Mouse (Mus musculus) layer of hippocampus, postnatal 25 days (tissue): ENCODE measurements around the gene Erbb2. TPM values are rescaled to one million over a fixed set of nuclear protein-coding genes. Genes with fewer than 3 reads are reported as not detected.

Experiments
- DNase-seq, 2 experiments: peaks; one replicate each; pipeline ENCODE4 v3.0.0; 2022; ENCODE audit warnings: mixed read lengths in 2 of 2, low spot score in 1 of 2; ENCODE audit errors: extremely low spot score in 1 of 2
- total RNA-seq, 2 experiments: library from RNA; stranded (reverse); gene quantifications; 2 replicates each; pipeline ENCODE4 v1.2.3; 2021

Erbb2 gene
- total RNA-seq, 2 experiments from 2014 or later: 1.4 to 3.5 TPM

GRCm38 (mm10) chr11:98414162-98414561 is 1.9 kb downstream of the Erbb2 start:
- DNase-seq: no peak

DNA sequence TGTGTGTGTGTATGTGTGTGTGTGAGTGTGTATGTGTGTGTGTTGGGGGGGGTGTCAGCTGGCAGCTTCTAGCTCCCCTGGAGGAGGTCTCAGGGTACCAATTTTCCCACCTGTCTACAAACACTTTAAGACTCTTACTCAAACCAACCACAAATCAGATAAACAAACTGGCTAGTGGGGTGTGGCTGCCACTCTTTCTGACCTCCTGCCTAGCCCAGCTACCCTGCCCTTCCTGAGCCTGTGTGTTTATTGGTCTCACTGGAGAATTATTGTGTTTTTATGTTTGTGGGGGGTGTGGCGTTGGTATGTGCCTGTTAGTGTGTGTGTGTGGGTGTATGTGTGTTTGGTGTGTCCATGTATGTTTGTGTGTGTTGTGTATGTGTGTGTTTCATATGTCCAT is 4.8 kb downstream of the Erbb2 start:
- DNase-seq: no peak

- DNase-seq: no peak
These were observed 6.0 kb downstream of the Erbb2 start for GRCm38 (mm10) chr11:98418273-98418672.

- DNase-seq: no peak
These were observed 6.8 kb downstream of the Erbb2 start for GRCm38 (mm10) chr11:98418939-98419547.

- DNase-seq: no peak
These were observed 14.3 kb downstream of the Erbb2 start for GRCm38 (mm10) chr11:98426592-98426991.

DNA sequence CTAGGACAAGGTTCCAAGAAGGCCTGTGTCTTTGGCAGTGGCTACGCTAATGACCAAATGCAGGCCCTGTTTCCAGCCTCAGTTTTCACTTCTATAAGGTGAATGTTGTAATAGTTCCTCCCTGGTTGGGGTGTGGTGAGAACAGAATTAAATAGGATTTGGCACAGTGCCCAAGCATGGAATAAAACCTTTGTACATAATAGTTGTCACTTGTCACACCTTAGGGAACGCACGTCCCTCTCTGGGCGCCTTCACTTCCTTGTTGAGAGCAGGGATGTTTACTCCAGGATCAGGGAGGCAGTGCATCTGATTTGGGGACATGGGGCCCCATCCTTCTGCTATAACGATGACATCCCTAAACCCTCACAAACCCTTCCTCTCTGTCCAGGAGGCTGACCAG is 16.2 kb downstream of the Erbb2 start:
- DNase-seq: no peak

- DNase-seq: no peak
These were observed 19.7 kb downstream of the Erbb2 start for GRCm38 (mm10) chr11:98431743-98432502.

GRCm38 (mm10) chr11:98435723-98436122 is 23.5 kb downstream of the Erbb2 start:
- DNase-seq: no peak

GRCm38 (mm10) chr11:98437441-98437840 is 25.2 kb downstream of the Erbb2 start:
- DNase-seq: no peak

DNA sequence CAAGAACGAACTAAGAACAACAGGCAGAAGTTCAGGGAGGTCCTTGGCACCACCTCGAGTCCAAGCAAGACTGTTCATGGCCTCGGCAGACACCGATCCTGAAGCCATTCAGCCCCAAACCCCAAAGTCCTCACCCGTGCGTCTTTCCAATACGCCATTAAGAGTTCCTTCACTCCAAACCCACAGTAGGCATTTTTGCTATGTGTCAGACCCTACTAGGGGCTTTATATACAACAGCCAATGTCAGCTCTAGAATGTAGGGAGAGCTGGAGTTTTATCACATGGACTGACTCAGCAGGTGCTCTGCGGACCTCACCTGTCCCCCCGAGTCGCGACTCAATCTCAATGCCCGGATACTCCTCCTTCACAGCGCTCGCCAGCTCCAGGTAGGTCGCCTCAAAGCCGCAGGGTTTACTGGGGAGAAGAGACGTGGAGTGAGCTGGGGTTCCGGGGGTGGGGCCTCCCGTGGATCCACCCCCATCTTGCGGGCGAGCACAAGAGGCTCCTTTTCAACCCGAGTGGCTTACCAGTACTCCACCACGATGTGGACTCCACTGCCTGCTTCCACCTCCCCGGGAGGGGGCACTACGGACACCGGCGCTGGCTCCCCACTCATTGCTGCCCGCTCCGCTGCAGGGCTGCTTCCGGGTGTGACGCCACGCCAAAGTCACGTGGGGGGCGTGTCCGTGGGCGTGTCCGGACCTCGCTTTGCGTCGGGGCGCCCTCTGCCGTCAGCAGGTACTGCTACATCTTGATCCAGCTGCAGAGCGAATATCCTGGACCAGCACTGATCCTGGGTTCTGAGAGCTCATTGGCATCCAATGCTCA is 26.3 kb downstream of the Erbb2 start, which contains the start of gene Mien1:
Gene Mien1 (minus strand): TSS at position 661 of the 828 bp plus-strand sequence.
- DNase-seq: peak; percentile 97 to 98

DNA sequence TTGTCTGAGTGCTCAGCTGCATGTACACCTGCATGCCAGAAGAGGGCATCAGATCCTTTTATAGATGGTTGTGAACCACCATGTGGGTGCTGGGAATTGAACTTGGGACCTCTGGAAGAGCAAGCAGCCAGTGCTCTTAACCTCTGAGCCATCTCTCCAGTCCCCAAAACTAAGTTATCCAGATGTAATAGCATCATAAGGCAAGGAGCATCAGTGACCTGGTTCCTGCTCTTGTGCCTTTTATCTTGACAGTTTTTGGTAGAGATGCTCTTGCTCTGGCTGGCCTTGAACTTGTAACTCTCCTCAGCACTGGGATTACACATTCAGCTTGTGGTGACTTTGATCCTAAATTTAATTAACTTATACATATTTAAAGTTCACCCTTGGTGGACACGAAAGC is 31.4 kb downstream of the Erbb2 start:
- DNase-seq: no peak

DNA sequence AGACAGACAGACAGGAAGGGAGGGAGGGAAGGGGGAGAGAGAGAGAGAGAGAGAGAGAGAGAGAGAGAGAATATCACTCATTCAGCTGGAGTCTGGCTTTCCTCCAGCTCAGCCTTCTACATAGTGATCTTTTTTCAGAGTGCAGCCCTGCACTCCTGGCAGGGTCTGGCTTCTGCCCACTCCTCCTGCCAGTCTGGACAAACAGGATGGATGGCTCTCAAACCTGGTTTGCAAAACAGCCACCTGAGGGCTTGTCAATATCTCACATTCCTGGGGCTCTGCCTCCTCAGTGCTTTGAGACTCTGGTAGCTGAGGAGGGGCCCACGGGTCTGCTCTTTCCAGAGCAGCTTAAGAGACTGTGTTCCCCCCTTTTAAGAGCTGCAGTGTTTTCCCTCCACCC is 33.0 kb downstream of the Erbb2 start:
- DNase-seq: no peak

GRCm38 (mm10) chr11:98445679-98446078 is 33.4 kb downstream of the Erbb2 start:
- DNase-seq: no peak

DNA sequence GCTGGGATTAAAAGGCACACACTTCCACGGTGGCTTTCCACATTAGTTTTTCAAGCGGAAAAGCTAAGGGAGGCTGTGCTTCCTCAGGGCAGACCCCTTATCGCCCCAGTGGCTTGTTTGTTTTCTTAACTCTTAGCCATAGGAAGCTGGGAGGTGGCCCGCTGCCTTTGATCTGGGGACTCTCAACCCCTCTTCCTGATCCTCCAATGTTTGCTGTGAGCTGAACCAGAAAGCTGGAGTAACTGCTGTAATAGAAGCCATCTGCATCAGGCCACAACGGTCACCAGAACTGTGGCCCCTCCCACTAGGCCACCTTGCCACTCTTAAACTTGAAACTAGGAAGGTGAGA is 33.9 kb downstream of the Erbb2 start, which contains the start of gene Grb7:
Gene Grb7 (plus strand): TSS at position 182 of the 349 bp plus-strand sequence.
- no peak for DNase-seq

DNA sequence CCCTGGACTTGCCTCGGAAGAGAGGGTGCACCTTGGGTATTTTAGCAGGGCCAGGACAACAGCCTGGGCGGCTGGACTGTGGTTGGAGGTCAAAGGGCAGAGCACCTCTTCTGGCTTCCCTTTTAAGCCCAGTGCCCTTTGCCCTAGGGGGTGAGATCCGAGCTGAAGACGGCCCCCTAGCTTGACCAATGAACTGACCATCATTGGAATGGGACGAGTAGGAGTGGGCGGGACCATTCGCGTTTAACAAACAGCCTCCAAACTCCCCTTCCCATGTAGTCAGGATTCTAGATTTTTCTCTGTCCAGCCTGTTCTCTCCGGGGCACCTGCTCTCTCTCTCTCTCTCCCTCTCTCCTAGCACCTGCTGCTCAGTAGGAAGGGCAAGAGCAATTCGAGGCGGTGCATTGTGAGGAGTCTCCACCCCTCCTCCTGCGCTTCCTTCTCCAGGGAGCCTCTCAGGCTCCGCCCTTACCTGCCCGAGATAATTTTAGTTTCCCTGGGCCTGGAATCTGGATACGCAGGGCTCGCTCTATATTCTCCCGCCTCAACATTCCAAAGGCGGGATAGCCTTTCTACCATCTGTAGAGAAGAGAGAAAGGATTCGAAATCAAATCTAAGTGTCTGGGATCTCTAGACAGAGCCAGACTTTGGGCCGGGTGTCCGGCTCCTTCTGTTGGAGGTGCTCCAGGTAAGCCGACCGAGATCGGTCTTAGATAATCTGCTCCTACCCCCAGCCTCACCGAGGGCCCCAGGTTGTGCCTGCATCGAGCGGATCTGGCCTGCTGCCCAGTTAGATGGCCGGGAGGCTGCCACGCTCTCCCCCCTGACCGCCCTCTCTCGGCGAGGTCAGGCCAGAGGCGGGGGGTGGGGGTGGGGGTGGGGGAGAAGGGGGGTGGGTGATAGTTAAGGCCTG is 34.5 kb downstream of the Erbb2 start:
- no peak for DNase-seq

- DNase-seq: no peak
These were observed 35.2 kb downstream of the Erbb2 start for GRCm38 (mm10) chr11:98447475-98447834.

DNA sequence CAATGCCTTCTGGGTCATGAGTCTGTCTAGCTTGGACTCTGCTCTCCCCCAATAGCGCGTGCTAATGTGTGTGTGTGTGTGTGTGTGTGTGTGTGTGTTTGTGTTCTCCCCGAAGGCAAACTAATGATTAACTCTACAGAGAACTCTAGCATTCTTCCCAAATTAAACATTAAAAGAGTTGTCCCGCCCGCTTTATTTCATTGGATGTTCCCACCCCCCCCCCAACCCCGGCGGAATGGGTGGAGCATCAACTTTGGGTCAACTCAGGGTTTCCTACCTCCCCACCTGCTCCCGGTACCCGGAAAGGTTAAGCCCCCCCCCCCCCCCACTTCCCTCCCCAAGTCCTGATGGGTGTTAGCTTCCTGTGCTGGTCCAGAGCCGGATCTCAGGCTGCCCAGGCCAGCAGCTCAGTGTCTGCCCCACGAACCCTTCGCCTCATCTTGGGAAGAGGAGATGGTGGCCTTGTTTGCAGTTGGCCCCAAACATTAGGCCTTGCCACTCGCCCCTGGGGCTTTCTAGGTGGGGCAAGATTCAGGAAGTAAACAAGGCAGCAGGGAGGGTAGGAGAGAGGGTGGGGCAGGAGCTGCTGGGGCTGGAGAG is 36.0 kb downstream of the Erbb2 start:
- no peak for DNase-seq

DNA sequence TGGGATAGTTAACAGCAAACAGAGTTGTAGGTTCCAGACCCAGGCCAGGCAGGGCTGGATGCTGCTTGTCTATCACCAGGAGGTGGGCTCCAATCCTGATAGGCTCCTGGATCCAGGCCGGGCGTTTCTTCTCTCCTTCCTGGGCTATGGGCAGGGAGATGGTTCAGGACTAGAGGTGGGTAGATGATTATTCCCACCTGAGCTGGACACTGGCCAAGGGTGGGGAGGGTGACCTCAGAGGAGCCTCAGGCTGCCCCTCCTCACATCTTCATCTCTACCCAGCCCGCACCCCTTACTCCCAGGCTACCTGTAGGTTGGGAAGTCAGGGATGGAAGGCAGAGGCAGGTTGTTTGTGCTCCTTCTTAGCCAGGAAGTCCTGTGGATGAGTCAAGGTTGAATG is 37.1 kb downstream of the Erbb2 start:
- DNase-seq: no peak

DNA sequence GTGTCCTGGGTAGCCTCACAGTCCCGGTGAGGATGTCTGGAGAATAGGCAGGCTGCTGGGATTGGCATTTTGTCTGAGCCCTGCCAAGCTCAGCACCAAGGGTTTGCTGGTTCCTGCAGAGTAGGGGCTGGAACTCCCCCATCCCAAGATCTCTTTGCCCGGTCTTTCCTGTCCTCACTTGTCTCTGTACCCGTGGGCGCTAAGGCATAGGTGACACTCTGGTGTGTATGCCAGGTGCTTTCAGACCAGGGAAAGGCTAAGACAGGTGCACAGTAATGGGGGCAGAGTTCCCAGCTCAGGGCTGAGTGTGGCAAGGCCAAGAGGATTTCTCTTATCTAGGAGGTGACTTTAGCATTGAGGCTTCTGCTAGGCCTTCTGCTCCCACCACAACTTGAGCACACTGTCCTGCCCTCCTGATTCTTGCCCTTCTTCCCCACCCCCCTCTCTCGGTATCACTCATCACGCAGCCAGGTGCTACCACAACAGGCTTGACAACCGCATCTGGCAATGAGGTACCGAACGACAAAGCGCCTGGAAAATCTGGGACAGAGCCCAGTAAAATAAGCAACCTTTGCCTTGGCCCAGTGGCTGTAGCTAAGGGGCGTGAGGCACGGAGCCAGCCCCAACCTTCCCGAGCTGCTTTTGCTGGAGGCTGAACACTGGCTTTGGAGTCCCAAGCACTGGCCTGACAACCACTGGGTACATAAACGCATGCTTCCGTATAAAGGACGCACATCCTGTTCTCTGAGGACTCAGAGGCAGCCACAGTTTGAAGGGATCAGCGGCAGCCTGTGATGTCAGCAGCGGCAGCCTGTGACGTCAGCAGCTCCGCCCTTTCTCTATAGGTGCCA is 37.9 kb downstream of the Erbb2 start:
- DNase-seq: no peak
